Mouse (Mus musculus) thymus, adult 2 months (tissue): ENCODE data around the gene Defb36. TPM values are rescaled to one million over a fixed set of nuclear protein-coding genes. Genes with fewer than 3 reads are reported as not detected.

Experiments
- DNase-seq: peaks from one replicate; pipeline ENCODE4 v3.0.0; 2021
- H3K27ac ChIP-seq: fragments of 200-500 bp; 2 replicates; pipeline ENCODE4 v1.5.1; 2012; ENCODE audit warnings: low read length, control low read depth; ENCODE audit not compliant: control insufficient read depth, insufficient read depth
- H3K27me3 ChIP-seq: fragments of 200-500 bp; 2 replicates; pipeline ENCODE4 v1.6.1; 2012; ENCODE audit warnings: mild to moderate bottlenecking, low read length, moderate library complexity, mixed read lengths; ENCODE audit not compliant: control insufficient read depth, insufficient read depth
- H3K36me3 ChIP-seq: fragments of 200-500 bp; 2 replicates; pipeline ENCODE4 v1.6.1; 2012; ENCODE audit warnings: mild to moderate bottlenecking, low read length, moderate library complexity; ENCODE audit not compliant: control insufficient read depth, insufficient read depth
- H3K4me1 ChIP-seq: fragments of 200-500 bp; replicated peaks from 2 replicates; pipeline ENCODE4 v1.6.1; 2012; ENCODE audit warnings: low read length; ENCODE audit not compliant: control insufficient read depth, insufficient read depth
- H3K4me3 ChIP-seq: fragments of 200-500 bp; 2 replicates; pipeline ENCODE4 v1.5.1; 2012; ENCODE audit warnings: mild to moderate bottlenecking, low read length, control low read depth, moderate library complexity; ENCODE audit not compliant: control insufficient read depth, insufficient read depth
- CTCF ChIP-seq: fragments of 200-500 bp; IDR thresholded peaks from 2 replicates; pipeline ENCODE4 v1.5.1; 2012; ENCODE audit warnings: mild to moderate bottlenecking, control low read depth, low read length, moderate library complexity, borderline replicate concordance; ENCODE audit not compliant: control insufficient read depth, poor library complexity, insufficient read depth; ENCODE audit errors: extremely low read depth
- POLR2A ChIP-seq: fragments of 200-500 bp; IDR thresholded peaks from 2 replicates; pipeline ENCODE4 v1.6.1; 2012; ENCODE audit warnings: mild to moderate bottlenecking, low read length, control low read depth, moderate library complexity; ENCODE audit not compliant: control insufficient read depth, poor library complexity, insufficient read depth; ENCODE audit errors: extremely low read depth
- WGBS: fragments of 180-500 bp; shearing (Covaris S2); methylation state at CpG from one replicate; pipeline ENCODE4 v1.1.7; 2018; 5-methylcytosine and 5-hydroxymethylcytosine counted together
- polyA plus RNA-seq: library from polyadenylated mRNA; depleted of rRNA; stranded (reverse); fragments of >200 nt; gene quantifications from 2 replicates; pipeline ENCODE4 v1.2.3, GENCODE M21; 2012

Gene Defb36
- polyA plus RNA-seq, 1 experiment: not detected

GRCm38 (mm10) chr2:152573484-152573883 is 30.6 kb upstream of the Defb36 start:
- WGBS: 94% methylated on average over 8 of the region's 8 CpGs
- Histone ChIP-seq H3K36me3 (no peaks in the 10 kb centered on the region), H3K4me1 (no peaks in the 10 kb centered on the region), H3K27me3 (no peaks in the 10 kb centered on the region), H3K4me3 (no peak overlapping the region), H3K27ac (no peak overlapping the region)
- no peak for TF ChIP-seq CTCF
- TF ChIP-seq POLR2A: no peak
- no peak for DNase-seq

- no peak for TF ChIP-seq POLR2A
- 87% methylated on average over 7 of the region's 7 CpGs for WGBS
- H3K36me3 ChIP-seq: no peaks in the 10 kb centered on the region
Observed at GRCm38 (mm10) chr2:152580107-152580506, 24.0 kb upstream of the Defb36 start, which contains the start of gene Defb19. Defb19 (minus strand) TSS chr2:152580312.

DNA sequence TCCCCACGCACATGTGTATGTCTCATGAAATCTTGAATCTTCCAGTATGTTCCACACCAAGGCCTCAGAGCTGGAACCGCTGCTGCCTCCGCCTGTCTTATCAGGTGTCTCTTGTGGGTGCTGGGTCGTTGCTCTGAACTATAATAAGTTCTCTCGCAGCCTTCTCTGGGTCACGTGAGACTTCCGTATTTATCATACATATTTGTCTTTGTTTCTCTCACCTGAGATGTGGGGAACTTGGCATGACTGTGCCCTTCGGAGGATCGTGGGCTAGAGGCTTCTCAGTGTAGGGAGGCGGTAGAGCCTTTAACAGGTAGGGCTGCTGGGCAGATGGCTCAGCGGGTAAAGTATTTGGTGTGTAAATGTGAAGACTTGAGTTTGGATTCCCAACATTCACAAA is 23.5 kb upstream of the Defb36 start:
- H3K4me3 ChIP-seq: no peak overlapping the region
- no peak overlapping the region for H3K27ac ChIP-seq
- no peaks in the 10 kb centered on the region for H3K4me1 ChIP-seq
- DNase-seq: no peak
- H3K27me3 ChIP-seq: no peaks in the 10 kb centered on the region
- H3K36me3 ChIP-seq: no peaks in the 10 kb centered on the region
- no peak for TF ChIP-seq CTCF
- no peak for TF ChIP-seq POLR2A
- 91% methylated on average over 11 of the region's 11 CpGs for WGBS

More at GRCm38 (mm10) chr2:152580107-152580506, 24.0 kb upstream of the Defb36 start, which contains the start of gene Defb19:
- Histone ChIP-seq H3K27ac (no peak within 1 kb of the TSS), H3K4me1 (no peaks in the 10 kb centered on the region), H3K4me3 (no peak within 1 kb of the TSS), H3K27me3 (no peaks in the 10 kb centered on the region)
- DNase-seq: no peak

- H3K27me3 ChIP-seq: no peaks in the 10 kb centered on the region
- peak; percentile 17 for DNase-seq
- 79% methylated on average over 4 of the region's 4 CpGs for WGBS
- no peaks in the 10 kb centered on the region for H3K4me1 ChIP-seq
- no peak overlapping the region for H3K4me3 ChIP-seq
- H3K36me3 ChIP-seq: no peaks in the 10 kb centered on the region
- no peak overlapping the region for H3K27ac ChIP-seq
- TF ChIP-seq CTCF: no peak
- no peak for TF ChIP-seq POLR2A
Observed at GRCm38 (mm10) chr2:152586926-152587560, 17.1 kb upstream of the Defb36 start.

- no peaks in the 10 kb centered on the region for H3K4me1 ChIP-seq
- no peak for DNase-seq
- H3K36me3 ChIP-seq: no peaks in the 10 kb centered on the region
- H3K4me3 ChIP-seq: no peak overlapping the region
- TF ChIP-seq POLR2A (no peak), CTCF (no peak)
- no peak overlapping the region for H3K27ac ChIP-seq
- H3K27me3 ChIP-seq: no peaks in the 10 kb centered on the region
- 68% methylated on average over 2 of the region's 2 CpGs for WGBS
Observed at GRCm38 (mm10) chr2:152588450-152588849, 15.7 kb upstream of the Defb36 start.

GRCm38 (mm10) chr2:152589021-152589420 is 15.1 kb upstream of the Defb36 start:
- Histone ChIP-seq H3K4me3 (no peak overlapping the region), H3K27ac (no peak overlapping the region), H3K36me3 (no peaks in the 10 kb centered on the region), H3K27me3 (no peaks in the 10 kb centered on the region), H3K4me1 (no peaks in the 10 kb centered on the region)
- no peak for DNase-seq
- 76% methylated on average over 6 of the region's 6 CpGs for WGBS
- TF ChIP-seq POLR2A: no peak
- TF ChIP-seq CTCF: no peak

DNA sequence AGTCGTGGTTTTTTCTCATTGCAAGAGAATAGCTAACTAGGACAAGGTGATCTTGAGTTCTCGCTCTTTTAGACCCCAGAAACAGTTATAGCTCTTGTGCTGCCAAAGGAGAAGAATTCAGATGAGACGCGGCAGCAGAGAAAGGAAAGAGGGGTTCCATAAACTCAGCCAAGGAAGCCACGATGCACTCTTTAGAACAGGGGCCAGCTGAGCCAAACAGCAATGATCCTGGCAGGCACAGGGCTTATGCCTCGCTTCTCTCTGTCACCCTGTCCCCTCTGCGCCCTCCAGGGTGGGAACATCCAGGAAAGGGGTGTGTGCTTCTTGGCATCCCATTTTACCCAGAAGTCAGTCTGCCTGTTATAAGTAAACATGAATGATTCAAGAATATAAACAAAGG is 4.8 kb upstream of the Defb36 start, which contains the start of gene Defb45:
TSS of gene Defb45 (minus strand) at position 101 of the 400 bp plus-strand sequence.
- H3K4me3 ChIP-seq: no peak within 1 kb of the TSS
- no peaks in the 10 kb centered on the region for H3K36me3 ChIP-seq
- no peak within 1 kb of the TSS for H3K27ac ChIP-seq
- TF ChIP-seq POLR2A (no peak), CTCF (no peak)
- 67% methylated on average over 7 of the region's 7 CpGs for WGBS
- no peak for DNase-seq
- H3K4me1 ChIP-seq: no peaks in the 10 kb centered on the region
- no peaks in the 10 kb centered on the region for H3K27me3 ChIP-seq
